Mouse (Mus musculus): ENCODE data around the gene Ifitm5. TPM values are rescaled to one million over a fixed set of nuclear protein-coding genes. Genes with fewer than 3 reads are reported as not detected.
A peak's percentile ranks its signal among the peaks of the same experiment; 100 is the strongest.

The Ifitm5 gene
- total and polyA plus RNA-seq, 2 experiments from 2014 or later: 0.87 TPM; not detected in 1

DNA sequence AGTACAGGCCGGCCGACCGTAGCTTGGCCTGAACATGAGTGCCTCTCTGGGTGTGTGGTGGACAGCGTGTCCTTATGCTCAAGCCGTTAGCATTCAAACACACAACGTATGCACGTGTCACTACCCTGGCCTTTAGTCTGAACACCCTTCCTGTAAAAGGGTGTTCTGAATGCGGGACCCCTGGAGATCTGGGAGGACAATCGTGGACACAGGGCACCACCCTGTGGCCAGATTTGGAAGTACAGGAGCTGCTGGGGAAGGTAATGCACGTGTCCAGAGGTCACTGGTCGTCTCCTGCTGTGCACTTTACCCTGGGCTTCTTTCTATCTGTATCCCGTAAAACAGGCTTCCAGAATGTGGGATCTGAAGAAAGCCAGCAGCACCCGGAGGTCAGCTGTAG is 46.9 kb downstream of the Ifitm5 start:
- no peak overlapping the region for H3K9ac ChIP-seq (replicated peaks; ENCODE audit: low read depth, low read length)
- no peak overlapping the region for H3K4me3 ChIP-seq (ENCODE audit: low read depth, low read length)
- ATAC-seq (ENCODE audit: insufficient read depth, low read depth) (peak; percentile 21), DNase-seq (ENCODE audit: low spot score) (peak; percentile 71)
- 25% methylated on average over 13 of the region's 13 CpGs for WGBS
- H3K27me3 ChIP-seq (ENCODE audit: control insufficient read depth, insufficient read depth, low read length): no peaks in the 10 kb centered on the region
- H3K4me1 ChIP-seq (ENCODE audit: control insufficient read depth, insufficient read depth): peaks cover 15% of the 10 kb centered on the region
- no peak overlapping the region for H3K4me2 ChIP-seq (ENCODE audit: low read depth, low read length)
- no peaks in the 10 kb centered on the region for H3K9me3 ChIP-seq (replicated peaks; ENCODE audit: control insufficient read depth, low read length)
- TF ChIP-seq EP300 (IDR thresholded peaks at IDR 0.05; ENCODE audit: low read depth): no peak
- peak; percentile 93 for TF ChIP-seq CTCF (IDR thresholded peaks at IDR 0.05; ENCODE audit: low read depth)
- no peak overlapping the region for H3K27ac ChIP-seq (ENCODE audit: low read depth)
- H3K36me3 ChIP-seq (replicated peaks; ENCODE audit: control insufficient read depth, insufficient read depth, low read length): peaks cover 13% of the 10 kb centered on the region

DNA sequence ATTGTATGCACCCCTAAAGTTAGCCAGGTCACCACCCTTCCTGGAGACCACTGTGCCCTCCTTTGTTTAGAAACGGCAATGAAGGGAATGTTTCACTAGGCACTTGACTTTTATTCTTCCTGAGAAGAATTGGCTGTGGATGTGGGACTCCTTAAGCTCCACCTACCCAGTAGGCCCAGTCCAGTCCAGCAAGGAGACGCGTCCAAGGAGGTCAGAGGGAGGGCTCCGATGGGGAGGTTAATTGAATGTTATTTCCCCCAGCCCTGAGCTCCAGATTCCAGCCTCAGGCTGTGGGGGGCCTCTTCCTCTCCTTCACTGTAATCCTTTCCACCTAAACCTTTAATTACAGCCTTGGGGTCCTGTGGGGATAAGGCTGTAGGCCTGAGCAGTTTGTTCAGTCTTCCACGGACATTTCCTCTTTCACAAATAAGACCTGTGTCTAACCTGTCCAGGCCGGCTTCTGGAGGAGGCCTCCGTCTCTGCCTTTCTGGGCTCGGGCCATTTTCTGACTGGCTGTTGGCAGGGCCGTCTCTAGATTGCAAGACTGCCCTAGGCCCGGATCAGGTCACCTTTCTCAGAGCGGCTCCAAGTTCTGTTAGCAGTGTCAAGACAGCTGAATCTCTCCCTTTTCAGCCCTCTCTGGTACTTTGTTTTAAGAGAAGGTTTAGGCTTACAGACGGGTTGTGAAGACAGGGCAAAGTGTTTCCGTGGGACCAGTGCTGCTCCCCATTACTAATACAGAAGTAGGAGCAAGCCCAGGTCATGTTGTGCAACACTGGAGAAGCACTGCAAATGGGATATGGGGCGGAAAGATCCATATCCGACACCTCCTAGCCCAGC is 47.8 kb downstream of the Ifitm5 start:
- Histone ChIP-seq H3K27me3 (ENCODE audit: control insufficient read depth, insufficient read depth, low read length) (no peaks in the 10 kb centered on the region), H3K4me1 (ENCODE audit: control insufficient read depth, insufficient read depth) (peaks cover 15% of the 10 kb centered on the region), H3K36me3 (replicated peaks; ENCODE audit: control insufficient read depth, insufficient read depth, low read length) (peaks cover 23% of the 10 kb centered on the region), H3K4me3 (ENCODE audit: low read depth, low read length) (no peak overlapping the region), H3K9me3 (replicated peaks; ENCODE audit: control insufficient read depth, low read length) (no peaks in the 10 kb centered on the region), H3K27ac (ENCODE audit: low read depth) (no peak overlapping the region), H3K9ac (replicated peaks; ENCODE audit: low read depth, low read length) (no peak overlapping the region), H3K4me2 (ENCODE audit: low read depth, low read length) (no peak overlapping the region)
- WGBS: 81% methylated on average over 15 of the region's 15 CpGs
- ATAC-seq (ENCODE audit: insufficient read depth, low read depth) (no peak), DNase-seq (ENCODE audit: low spot score) (no peak)
- TF ChIP-seq EP300 (IDR thresholded peaks at IDR 0.05; ENCODE audit: low read depth): no peak

DNA sequence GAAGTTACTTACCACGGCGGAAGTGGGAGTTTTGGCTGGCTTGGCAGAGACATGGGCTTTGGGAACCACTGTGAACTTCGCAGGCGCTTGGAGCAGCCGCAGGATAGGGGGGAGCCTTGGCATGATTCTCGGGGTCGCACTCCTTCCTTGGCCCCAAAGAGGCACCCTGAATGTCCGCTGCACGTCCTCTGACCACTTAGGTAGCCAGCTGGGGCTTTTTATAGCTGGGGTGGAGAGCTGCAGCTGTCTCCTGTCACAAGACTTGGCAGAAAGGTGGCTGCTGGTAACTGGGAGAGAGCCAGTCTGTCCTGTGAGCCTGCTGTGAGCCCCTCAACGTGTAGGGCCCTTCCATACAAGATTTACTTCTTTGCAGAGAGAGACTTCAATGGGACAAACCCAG is 49.9 kb downstream of the Ifitm5 start, which contains the start of gene Cox8b:
Cox8b (minus strand) TSS at position 227 of the 400 bp plus-strand sequence.
- Histone ChIP-seq H3K4me1 (ENCODE audit: control insufficient read depth, insufficient read depth) (peaks cover 15% of the 10 kb centered on the region), H3K4me2 (ENCODE audit: low read depth, low read length) (peak within 1 kb of the TSS; percentile 64), H3K9me3 (replicated peaks; ENCODE audit: control insufficient read depth, low read length) (no peaks in the 10 kb centered on the region), H3K27me3 (ENCODE audit: control insufficient read depth, insufficient read depth, low read length) (no peaks in the 10 kb centered on the region), H3K4me3 (ENCODE audit: low read depth, low read length) (peak within 1 kb of the TSS; percentile 49), H3K36me3 (replicated peaks; ENCODE audit: control insufficient read depth, insufficient read depth, low read length) (peaks cover 34% of the 10 kb centered on the region), H3K27ac (ENCODE audit: low read depth) (peak within 1 kb of the TSS; percentile 96), H3K9ac (replicated peaks; ENCODE audit: low read depth, low read length) (peak within 1 kb of the TSS; percentile 60)
- TF ChIP-seq CTCF (IDR thresholded peaks at IDR 0.05; ENCODE audit: low read depth) (no peak), EP300 (IDR thresholded peaks at IDR 0.05; ENCODE audit: low read depth) (no peak; the same call in 1 of the 2 replicates)
- 33% methylated on average over 10 of the region's 10 CpGs for WGBS
- DNase-seq (ENCODE audit: low spot score) (peak; percentile 87), ATAC-seq (ENCODE audit: insufficient read depth, low read depth) (peak; percentile 87)

DNA sequence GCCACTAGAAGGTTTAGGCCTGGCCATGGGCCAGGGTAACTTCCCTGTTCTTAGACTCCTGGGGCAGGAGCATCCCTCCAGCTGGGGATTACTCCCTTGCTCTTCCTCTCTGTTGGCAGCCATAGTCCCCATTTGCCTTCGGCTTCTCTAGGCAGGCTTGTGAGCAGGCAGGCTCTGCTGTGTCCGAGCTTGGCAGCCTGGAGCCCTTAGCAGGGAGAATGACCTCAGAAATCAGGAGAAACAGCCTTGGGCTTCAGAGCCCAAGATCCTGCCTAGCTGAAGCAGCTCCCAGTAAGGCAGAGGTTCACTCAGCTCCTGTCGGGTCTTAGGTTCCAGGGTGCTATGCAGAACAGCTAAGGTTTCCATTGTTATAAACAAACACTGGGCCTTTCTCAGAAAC is 51.0 kb downstream of the Ifitm5 start:
- H3K4me3 ChIP-seq (ENCODE audit: low read depth, low read length): peak overlapping the region; percentile 49
- peak overlapping the region; percentile 64 for H3K4me2 ChIP-seq (ENCODE audit: low read depth, low read length)
- DNase-seq (ENCODE audit: low spot score) (no peak), ATAC-seq (ENCODE audit: insufficient read depth, low read depth) (no peak)
- WGBS: 29% methylated on average over 3 of the region's 3 CpGs
- H3K36me3 ChIP-seq (replicated peaks; ENCODE audit: control insufficient read depth, insufficient read depth, low read length): peaks cover 43% of the 10 kb centered on the region
- H3K4me1 ChIP-seq (ENCODE audit: control insufficient read depth, insufficient read depth): peaks cover 15% of the 10 kb centered on the region
- no peaks in the 10 kb centered on the region for H3K27me3 ChIP-seq (ENCODE audit: control insufficient read depth, insufficient read depth, low read length)
- no peaks in the 10 kb centered on the region for H3K9me3 ChIP-seq (replicated peaks; ENCODE audit: control insufficient read depth, low read length)
- TF ChIP-seq EP300 (IDR thresholded peaks at IDR 0.05; ENCODE audit: low read depth) (no peak), CTCF (IDR thresholded peaks at IDR 0.05; ENCODE audit: low read depth) (no peak)
- peak overlapping the region; percentile 60; the same call in 1 of the 2 replicates for H3K9ac ChIP-seq (replicated peaks; ENCODE audit: low read depth, low read length)
- H3K27ac ChIP-seq (ENCODE audit: low read depth): peak overlapping the region; percentile 96

Other genes with a start within 250 kb of the Ifitm5 start
- 0.11 TPM in 1 of 2 replicates, not detected in the other for gene Cyp2e1, start 186.6 kb downstream of the Ifitm5 start, total RNA-seq (2014; rRNA removed; ENCODE audit: low replicate concordance)
- gene Cyp2e1, start 186.6 kb downstream of the Ifitm5 start, polyA plus RNA-seq (2015; fragmentation: Nextera tagmentation; extraction: Ambion mirVana): not detected in 2 replicates
- not detected in 2 replicates for gene Syce1, start 162.4 kb downstream of the Ifitm5 start, total RNA-seq (2014; rRNA removed; ENCODE audit: low replicate concordance)
- 0.10 and 0.18 TPM in 2 replicates for gene Syce1, start 162.4 kb downstream of the Ifitm5 start, polyA plus RNA-seq (2015; fragmentation: Nextera tagmentation; extraction: Ambion mirVana)
- gene Zfp941, start 128.1 kb downstream of the Ifitm5 start, total RNA-seq (2014; rRNA removed; ENCODE audit: low replicate concordance): 0.11 and 0.97 TPM in 2 replicates
- gene Zfp941, start 128.1 kb downstream of the Ifitm5 start, polyA plus RNA-seq (2015; fragmentation: Nextera tagmentation; extraction: Ambion mirVana): 0.29 and 0.45 TPM in 2 replicates
- not detected in 2 replicates for gene Urah, start 115.3 kb downstream of the Ifitm5 start, total RNA-seq (2014; rRNA removed; ENCODE audit: low replicate concordance)
- gene Urah, start 115.3 kb downstream of the Ifitm5 start, polyA plus RNA-seq (2015; fragmentation: Nextera tagmentation; extraction: Ambion mirVana): 0.27 and 0.29 TPM in 2 replicates
- 0.80 TPM in 1 of 2 replicates, not detected in the other for gene Scgb1c1, start 104.7 kb downstream of the Ifitm5 start, total RNA-seq (2014; rRNA removed; ENCODE audit: low replicate concordance)
- gene Scgb1c1, start 104.7 kb downstream of the Ifitm5 start, polyA plus RNA-seq (2015; fragmentation: Nextera tagmentation; extraction: Ambion mirVana): 8.7 and 11.0 TPM in 2 replicates
- gene Odf3, start 102.5 kb downstream of the Ifitm5 start, total RNA-seq (2014; rRNA removed; ENCODE audit: low replicate concordance): not detected in 2 replicates
- gene Odf3, start 102.5 kb downstream of the Ifitm5 start, polyA plus RNA-seq (2015; fragmentation: Nextera tagmentation; extraction: Ambion mirVana): not detected in 2 replicates
- not detected in 2 replicates for gene Gm45785, start 94.0 kb downstream of the Ifitm5 start, total RNA-seq (2014; rRNA removed; ENCODE audit: low replicate concordance)
- gene Gm45785, start 94.0 kb downstream of the Ifitm5 start, polyA plus RNA-seq (2015; fragmentation: Nextera tagmentation; extraction: Ambion mirVana): not detected in 2 replicates
- 37.2 and 73.8 TPM in 2 replicates for gene Ric8a, start 93.3 kb downstream of the Ifitm5 start, total RNA-seq (2014; rRNA removed; ENCODE audit: low replicate concordance)
- 27.5 and 27.8 TPM in 2 replicates for gene Ric8a, start 93.3 kb downstream of the Ifitm5 start, polyA plus RNA-seq (2015; fragmentation: Nextera tagmentation; extraction: Ambion mirVana)
- gene Bet1l, start 92.7 kb downstream of the Ifitm5 start, total RNA-seq (2014; rRNA removed; ENCODE audit: low replicate concordance): 13.9 and 14.8 TPM in 2 replicates
- 29.6 and 32.0 TPM in 2 replicates for gene Bet1l, start 92.7 kb downstream of the Ifitm5 start, polyA plus RNA-seq (2015; fragmentation: Nextera tagmentation; extraction: Ambion mirVana)
- gene Psmd13, start 68.3 kb downstream of the Ifitm5 start, total RNA-seq (2014; rRNA removed; ENCODE audit: low replicate concordance): 72.6 and 84.3 TPM in 2 replicates
- 172 and 185 TPM in 2 replicates for gene Psmd13, start 68.3 kb downstream of the Ifitm5 start, polyA plus RNA-seq (2015; fragmentation: Nextera tagmentation; extraction: Ambion mirVana)
- gene Sirt3, start 68.0 kb downstream of the Ifitm5 start, total RNA-seq (2014; rRNA removed; ENCODE audit: low replicate concordance): 89.4 and 105 TPM in 2 replicates
- 76.1 and 78.0 TPM in 2 replicates for gene Sirt3, start 68.0 kb downstream of the Ifitm5 start, polyA plus RNA-seq (2015; fragmentation: Nextera tagmentation; extraction: Ambion mirVana)
- 425 and 483 TPM in 2 replicates for gene Cox8b, start 49.8 kb downstream of the Ifitm5 start, total RNA-seq (2014; rRNA removed; ENCODE audit: low replicate concordance)
- gene Cox8b, start 49.8 kb downstream of the Ifitm5 start, polyA plus RNA-seq (2015; fragmentation: Nextera tagmentation; extraction: Ambion mirVana): 1,841 and 1,871 TPM in 2 replicates
- not detected in 2 replicates for gene Nlrp6, start 29.4 kb downstream of the Ifitm5 start, total RNA-seq (2014; rRNA removed; ENCODE audit: low replicate concordance)
- 0.08 TPM in 1 of 2 replicates, not detected in the other for gene Nlrp6, start 29.4 kb downstream of the Ifitm5 start, polyA plus RNA-seq (2015; fragmentation: Nextera tagmentation; extraction: Ambion mirVana)
- gene Pgghg, start 8.9 kb downstream of the Ifitm5 start, total RNA-seq (2014; rRNA removed; ENCODE audit: low replicate concordance): 13.8 and 16.3 TPM in 2 replicates
- 5.8 and 5.9 TPM in 2 replicates for gene Pgghg, start 8.9 kb downstream of the Ifitm5 start, polyA plus RNA-seq (2015; fragmentation: Nextera tagmentation; extraction: Ambion mirVana)
- gene Gm45717, start 5.6 kb upstream of the Ifitm5 start, total RNA-seq (2014; rRNA removed; ENCODE audit: low replicate concordance): not detected in 2 replicates
- gene Gm45717, start 5.6 kb upstream of the Ifitm5 start, polyA plus RNA-seq (2015; fragmentation: Nextera tagmentation; extraction: Ambion mirVana): 0.36 TPM in 1 of 2 replicates, not detected in the other
- gene Ifitm2, start 5.7 kb upstream of the Ifitm5 start, total RNA-seq (2014; rRNA removed; ENCODE audit: low replicate concordance): 172 and 232 TPM in 2 replicates
- gene Ifitm2, start 5.7 kb upstream of the Ifitm5 start, polyA plus RNA-seq (2015; fragmentation: Nextera tagmentation; extraction: Ambion mirVana): 516 and 534 TPM in 2 replicates
- gene Ifitm1, start 16.9 kb upstream of the Ifitm5 start, total RNA-seq (2014; rRNA removed; ENCODE audit: low replicate concordance): 1.4 and 23.1 TPM in 2 replicates
- 4.1 and 6.6 TPM in 2 replicates for gene Ifitm1, start 16.9 kb upstream of the Ifitm5 start, polyA plus RNA-seq (2015; fragmentation: Nextera tagmentation; extraction: Ambion mirVana)
- gene Ifitm3, start 60.5 kb upstream of the Ifitm5 start, total RNA-seq (2014; rRNA removed; ENCODE audit: low replicate concordance): 148 and 324 TPM in 2 replicates
- gene Ifitm3, start 60.5 kb upstream of the Ifitm5 start, polyA plus RNA-seq (2015; fragmentation: Nextera tagmentation; extraction: Ambion mirVana): 202 and 230 TPM in 2 replicates
- gene Ifitm6, start 67.6 kb upstream of the Ifitm5 start, total RNA-seq (2014; rRNA removed; ENCODE audit: low replicate concordance): not detected in 2 replicates
- gene Ifitm6, start 67.6 kb upstream of the Ifitm5 start, polyA plus RNA-seq (2015; fragmentation: Nextera tagmentation; extraction: Ambion mirVana): 0.30 and 0.74 TPM in 2 replicates
- gene Gm17387, start 78.8 kb upstream of the Ifitm5 start, total RNA-seq (2014; rRNA removed; ENCODE audit: low replicate concordance): not detected in 2 replicates
- gene Gm17387, start 78.8 kb upstream of the Ifitm5 start, polyA plus RNA-seq (2015; fragmentation: Nextera tagmentation; extraction: Ambion mirVana): not detected in 2 replicates
- 0.43 TPM in 1 of 2 replicates, not detected in the other for gene B4galnt4, start 110.8 kb upstream of the Ifitm5 start, total RNA-seq (2014; rRNA removed; ENCODE audit: low replicate concordance)
- gene B4galnt4, start 110.8 kb upstream of the Ifitm5 start, polyA plus RNA-seq (2015; fragmentation: Nextera tagmentation; extraction: Ambion mirVana): 0.10 TPM in 1 of 2 replicates, not detected in the other
- 3.8 TPM in 1 of 2 replicates, not detected in the other for gene Pkp3, start 127.9 kb upstream of the Ifitm5 start, total RNA-seq (2014; rRNA removed; ENCODE audit: low replicate concordance)
- 0.19 and 0.20 TPM in 2 replicates for gene Pkp3, start 127.9 kb upstream of the Ifitm5 start, polyA plus RNA-seq (2015; fragmentation: Nextera tagmentation; extraction: Ambion mirVana)
- 10.3 and 16.8 TPM in 2 replicates for gene Sigirr, start 150.3 kb upstream of the Ifitm5 start, total RNA-seq (2014; rRNA removed; ENCODE audit: low replicate concordance)
- gene Sigirr, start 150.3 kb upstream of the Ifitm5 start, polyA plus RNA-seq (2015; fragmentation: Nextera tagmentation; extraction: Ambion mirVana): 4.2 and 5.1 TPM in 2 replicates
- not detected in 2 replicates for gene Ano9, start 167.5 kb upstream of the Ifitm5 start, total RNA-seq (2014; rRNA removed; ENCODE audit: low replicate concordance)
- gene Ano9, start 167.5 kb upstream of the Ifitm5 start, polyA plus RNA-seq (2015; fragmentation: Nextera tagmentation; extraction: Ambion mirVana): 0.04 and 0.07 TPM in 2 replicates
- gene Ptdss2, start 172.1 kb upstream of the Ifitm5 start, total RNA-seq (2014; rRNA removed; ENCODE audit: low replicate concordance): 22.3 and 35.5 TPM in 2 replicates
- 54.8 and 56.9 TPM in 2 replicates for gene Ptdss2, start 172.1 kb upstream of the Ifitm5 start, polyA plus RNA-seq (2015; fragmentation: Nextera tagmentation; extraction: Ambion mirVana)
- 157 and 172 TPM in 2 replicates for gene Rnh1, start 222.6 kb upstream of the Ifitm5 start, total RNA-seq (2014; rRNA removed; ENCODE audit: low replicate concordance)
- gene Rnh1, start 222.6 kb upstream of the Ifitm5 start, polyA plus RNA-seq (2015; fragmentation: Nextera tagmentation; extraction: Ambion mirVana): 88.3 and 90.2 TPM in 2 replicates
- 72.2 and 74.9 TPM in 2 replicates for gene Hras, start 243.7 kb upstream of the Ifitm5 start, total RNA-seq (2014; rRNA removed; ENCODE audit: low replicate concordance)
- gene Hras, start 243.7 kb upstream of the Ifitm5 start, polyA plus RNA-seq (2015; fragmentation: Nextera tagmentation; extraction: Ambion mirVana): 73.5 and 78.9 TPM in 2 replicates
- gene Lrrc56, start 243.9 kb upstream of the Ifitm5 start, total RNA-seq (2014; rRNA removed; ENCODE audit: low replicate concordance): 1.1 and 5.6 TPM in 2 replicates
- gene Lrrc56, start 243.9 kb upstream of the Ifitm5 start, polyA plus RNA-seq (2015; fragmentation: Nextera tagmentation; extraction: Ambion mirVana): 2.9 TPM in 2 replicates

Data from heart, postnatal 0 days (tissue).